Mouse (Mus musculus): ENCODE data around the gene 4930516K23Rik. TPM values are rescaled to one million over a fixed set of nuclear protein-coding genes. Genes with fewer than 3 reads are reported as not detected.
A peak's percentile ranks its signal among the peaks of the same experiment; 100 is the strongest.

4930516K23Rik gene
- not detected in 2 replicates for total RNA-seq (2017)

GRCm38 (mm10) chr7:104061345-104061744 lies at the start of gene 4930516K23Rik:
4930516K23Rik (minus strand) TSS chr7:104061445.
- ATAC-seq (replicated peaks; ENCODE audit: low read depth, poor library complexity, severe bottlenecking): no peak

- ATAC-seq (replicated peaks; ENCODE audit: low read depth, poor library complexity, severe bottlenecking): no peak
Measured at GRCm38 (mm10) chr7:104104757-104104972, 43.4 kb upstream of the 4930516K23Rik start, which contains the start of gene Olfr646. Olfr646 (plus strand) TSS chr7:104104873.

GRCm38 (mm10) chr7:104103913-104104756 lies 42.9 kb upstream of the 4930516K23Rik start:
- peak; percentile 100 for ATAC-seq (replicated peaks; ENCODE audit: low read depth, poor library complexity, severe bottlenecking)

GRCm38 (mm10) chr7:104085365-104085764 lies 24.1 kb upstream of the 4930516K23Rik start, which contains the start of gene Olfr645:
Olfr645 (minus strand) TSS chr7:104085465.
- ATAC-seq (replicated peaks; ENCODE audit: low read depth, poor library complexity, severe bottlenecking): no peak

GRCm38 (mm10) chr7:104071769-104072168 lies 10.5 kb upstream of the 4930516K23Rik start, which contains the start of gene Olfr644:
Olfr644 (minus strand) TSS chr7:104071869.
- no peak for ATAC-seq (replicated peaks; ENCODE audit: low read depth, poor library complexity, severe bottlenecking)

GRCm38 (mm10) chr7:104059215-104059614 lies 2.0 kb downstream of the 4930516K23Rik start:
- peak; percentile 82 for ATAC-seq (replicated peaks; ENCODE audit: low read depth, poor library complexity, severe bottlenecking)

- ATAC-seq (replicated peaks; ENCODE audit: low read depth, poor library complexity, severe bottlenecking): no peak
Measured at GRCm38 (mm10) chr7:104052566-104052965, 8.7 kb downstream of the 4930516K23Rik start, which contains the start of gene Olfr642. Olfr642 (minus strand) TSS chr7:104052666.

- peak; percentile 68 for ATAC-seq (replicated peaks; ENCODE audit: low read depth, poor library complexity, severe bottlenecking)
Measured at GRCm38 (mm10) chr7:104050745-104051144, 10.5 kb downstream of the 4930516K23Rik start.

- ATAC-seq (replicated peaks; ENCODE audit: low read depth, poor library complexity, severe bottlenecking): no peak
Measured at GRCm38 (mm10) chr7:104035145-104035544, 26.1 kb downstream of the 4930516K23Rik start, which contains the start of gene Olfr641. Olfr641 (plus strand) TSS chr7:104035445.

- no peak for ATAC-seq (replicated peaks; ENCODE audit: low read depth, poor library complexity, severe bottlenecking)
Measured at GRCm38 (mm10) chr7:104026978-104027377, 34.3 kb downstream of the 4930516K23Rik start.

GRCm38 (mm10) chr7:104025473-104025872 lies 35.8 kb downstream of the 4930516K23Rik start, which contains the start of gene Olfr640:
Olfr640 (minus strand) TSS chr7:104025573.
- no peak for ATAC-seq (replicated peaks; ENCODE audit: low read depth, poor library complexity, severe bottlenecking)

- peak; percentile 72 for ATAC-seq (replicated peaks; ENCODE audit: low read depth, poor library complexity, severe bottlenecking)
Measured at GRCm38 (mm10) chr7:104021651-104022050, 39.6 kb downstream of the 4930516K23Rik start.

- ATAC-seq (replicated peaks; ENCODE audit: low read depth, poor library complexity, severe bottlenecking): no peak
Measured at GRCm38 (mm10) chr7:104018953-104019352, 42.3 kb downstream of the 4930516K23Rik start.

- ATAC-seq (replicated peaks; ENCODE audit: low read depth, poor library complexity, severe bottlenecking): no peak
Measured at GRCm38 (mm10) chr7:104017203-104017602, 44.0 kb downstream of the 4930516K23Rik start, which contains the start of gene Olfr639. Olfr639 (minus strand) TSS chr7:104017303.

Other genes with a start within 250 kb of the 4930516K23Rik start
- gene Hbb-bt, start 247.4 kb downstream of the 4930516K23Rik start, total RNA-seq (2017): 13.0 and 18.6 TPM in 2 replicates
- 16.6 and 33.2 TPM in 2 replicates for gene Hbb-bs, start 233.3 kb downstream of the 4930516K23Rik start, total RNA-seq (2017)
- not detected in 2 replicates for gene Hbb-bh2, start 220.9 kb downstream of the 4930516K23Rik start, total RNA-seq (2017)
- gene Hbb-bh1, start 218.3 kb downstream of the 4930516K23Rik start, total RNA-seq (2017): not detected in 2 replicates
- gene Hbb-y, start 208.2 kb downstream of the 4930516K23Rik start, total RNA-seq (2017): 2.9 TPM in 1 of 2 replicates, not detected in the other
- gene Olfr66, start 175.2 kb downstream of the 4930516K23Rik start, total RNA-seq (2017): not detected in 2 replicates
- gene Olfr64, start 167.0 kb downstream of the 4930516K23Rik start, total RNA-seq (2017): not detected in 2 replicates
- not detected in 2 replicates for gene Olfr65, start 158.0 kb downstream of the 4930516K23Rik start, total RNA-seq (2017)
- not detected in 2 replicates for gene Olfr631, start 132.6 kb downstream of the 4930516K23Rik start, total RNA-seq (2017)
- not detected in 2 replicates for gene Olfr632, start 127.1 kb downstream of the 4930516K23Rik start, total RNA-seq (2017)
- not detected in 2 replicates for gene Olfr633, start 117.0 kb downstream of the 4930516K23Rik start, total RNA-seq (2017)
- gene Olfr635, start 90.3 kb downstream of the 4930516K23Rik start, total RNA-seq (2017): not detected in 2 replicates
- gene Olfr638, start 62.7 kb downstream of the 4930516K23Rik start, total RNA-seq (2017): not detected in 2 replicates
- gene Olfr639, start 44.1 kb downstream of the 4930516K23Rik start, total RNA-seq (2017): not detected in 2 replicates
- gene Olfr640, start 35.9 kb downstream of the 4930516K23Rik start, total RNA-seq (2017): not detected in 2 replicates
- not detected in 2 replicates for gene Olfr641, start 26.0 kb downstream of the 4930516K23Rik start, total RNA-seq (2017)
- not detected in 2 replicates for gene Olfr642, start 8.8 kb downstream of the 4930516K23Rik start, total RNA-seq (2017)
- gene Olfr644, start 10.4 kb upstream of the 4930516K23Rik start, total RNA-seq (2017): not detected in 2 replicates
- not detected in 2 replicates for gene Olfr645, start 24.0 kb upstream of the 4930516K23Rik start, total RNA-seq (2017)
- not detected in 2 replicates for gene Olfr646, start 43.4 kb upstream of the 4930516K23Rik start, total RNA-seq (2017)
- gene Ubqln5, start 68.4 kb upstream of the 4930516K23Rik start, total RNA-seq (2017): not detected in 2 replicates
- not detected in 2 replicates for gene Olfr643, start 76.0 kb upstream of the 4930516K23Rik start, total RNA-seq (2017)
- gene Ubqln3, start 81.8 kb upstream of the 4930516K23Rik start, total RNA-seq (2017): not detected in 2 replicates
- 0.05 TPM in 1 of 2 replicates, not detected in the other for gene Ubqlnl, start 89.1 kb upstream of the 4930516K23Rik start, total RNA-seq (2017)
- not detected in 2 replicates for gene Olfm5, start 103.4 kb upstream of the 4930516K23Rik start, total RNA-seq (2017)
- not detected in 2 replicates for gene Olfr648, start 121.9 kb upstream of the 4930516K23Rik start, total RNA-seq (2017)
- gene Olfr649, start 134.5 kb upstream of the 4930516K23Rik start, total RNA-seq (2017): not detected in 2 replicates
- 3.0 and 3.2 TPM in 2 replicates for gene Trim6, start 157.3 kb upstream of the 4930516K23Rik start, total RNA-seq (2017)
- gene Trim34a, start 183.0 kb upstream of the 4930516K23Rik start, total RNA-seq (2017): 23.9 and 26.9 TPM in 2 replicates
- gene Trim5, start 226.6 kb upstream of the 4930516K23Rik start, total RNA-seq (2017): 6.3 and 8.4 TPM in 2 replicates

Data from common myeloid progenitor, adult 5-6 weeks (primary cell).